Mouse (Mus musculus) T-helper 17 cell (primary cell): ENCODE results near the gene Hist1h1b.

Experiments
- in situ Hi-C, 2 experiments: fragments of 300-600 bp; cut with MboI, MseI; formaldehyde crosslinking; loops; 1 replicate in 1 of 2; 2 replicates in 1 of 2; pipeline ENCODE4 v1.15.1; 2025; ENCODE audit warnings: high pct_unique_total_duplicates in 2 of 2

Hist1h1b gene

GRCm38 (mm10) chr13:21779767-21780731 lies at the start of gene Hist1h1b:
Hist1h1b (minus strand) TSS chr13:21780625.
- in situ Hi-C loops = loop anchor here (25.0 kb wide), 1 partner anchor 1982 kb away; the partner anchor contains the start of genes Hist1h1a (in 2 of the 2), Hist1h2ab (in 2 of the 2), Hist1h3a (in 2 of the 2) and Hist1h3b (in 2 of the 2)

DNA sequence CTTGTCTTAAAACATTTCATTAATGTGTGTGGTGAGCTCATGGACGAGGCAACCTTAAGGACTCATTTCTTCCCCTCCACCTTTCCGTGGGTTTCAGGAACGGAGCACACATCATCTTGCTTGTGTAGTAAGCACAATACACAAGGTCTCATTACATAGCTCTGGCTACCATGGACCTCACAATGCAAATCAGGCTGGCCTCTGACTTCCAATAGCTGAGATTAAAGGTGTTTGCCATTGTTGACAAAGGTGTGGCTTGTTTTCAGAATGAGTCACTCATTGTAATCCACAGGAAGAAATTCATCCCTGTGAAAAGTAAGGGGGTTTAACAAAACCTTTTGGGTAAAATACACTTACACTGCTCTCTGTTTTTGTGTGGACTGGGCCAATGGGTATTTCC lies 48.1 kb upstream of the Hist1h1b start:
- in situ Hi-C loops = loop anchor here in 1 of 2 experiments (10.0 kb wide), 1 partner anchor 206 kb away; the partner anchor contains the start of genes Hist1h2ah and Hist1h2bk

DNA sequence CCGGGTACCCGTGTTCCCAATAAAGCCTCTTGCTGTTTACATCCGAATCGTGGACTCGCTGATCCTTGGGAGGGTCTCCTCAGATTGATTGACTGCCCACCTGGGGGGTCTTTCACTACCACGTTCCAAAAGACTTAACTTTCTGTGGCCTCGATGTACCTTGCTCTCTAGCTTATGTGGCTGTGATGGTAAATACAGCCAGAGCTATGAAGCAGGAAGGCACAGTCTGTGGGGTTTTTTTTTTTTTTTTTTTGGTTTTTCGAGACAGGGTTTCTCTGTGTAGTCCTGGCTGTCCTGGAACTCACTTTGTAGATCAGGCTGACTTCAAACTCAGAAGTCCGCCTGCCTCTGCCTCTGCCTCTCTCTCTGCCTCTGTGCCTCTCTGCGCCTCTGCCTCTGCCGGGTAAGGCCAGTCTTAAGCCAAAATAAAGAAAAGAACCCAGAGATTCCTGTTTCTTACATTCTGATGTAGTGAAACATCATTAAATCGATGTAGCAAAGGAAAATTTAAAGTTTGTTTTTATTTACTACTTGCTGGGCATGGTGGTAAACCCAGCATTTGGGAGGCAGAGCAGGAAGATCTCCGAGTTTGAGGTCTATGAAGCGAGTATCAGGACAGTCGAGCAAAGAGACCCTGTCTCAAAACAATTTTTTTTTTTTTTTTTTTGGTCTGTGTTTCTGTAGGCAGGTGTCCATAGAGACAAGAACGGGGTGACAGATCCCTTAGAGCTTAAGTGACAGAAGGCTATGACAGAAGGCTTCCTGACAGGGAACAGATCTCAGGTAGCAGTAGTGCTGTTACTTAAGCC lies 39.9 kb upstream of the Hist1h1b start:
- in situ Hi-C loops = loop anchor here (5.0 to 25.0 kb wide), 3 partner anchors 212 to 1742 kb away; partner anchors contain the start of genes Hist1h1d (in 1 of the 2), Hist1h2ad (in 1 of the 2), Hist1h2ae (in 1 of the 2) and Hist1h2ah (in 1 of the 2)

- in situ Hi-C loops = loop anchor here in 1 of 2 experiments (25.0 kb wide), 1 partner anchor 1750 kb away; the partner anchor contains the start of genes Hist1h1d, Hist1h2ad, Hist1h2ae and Hist1h2bf
Measured at GRCm38 (mm10) chr13:21812092-21812491, 31.7 kb upstream of the Hist1h1b start.

DNA sequence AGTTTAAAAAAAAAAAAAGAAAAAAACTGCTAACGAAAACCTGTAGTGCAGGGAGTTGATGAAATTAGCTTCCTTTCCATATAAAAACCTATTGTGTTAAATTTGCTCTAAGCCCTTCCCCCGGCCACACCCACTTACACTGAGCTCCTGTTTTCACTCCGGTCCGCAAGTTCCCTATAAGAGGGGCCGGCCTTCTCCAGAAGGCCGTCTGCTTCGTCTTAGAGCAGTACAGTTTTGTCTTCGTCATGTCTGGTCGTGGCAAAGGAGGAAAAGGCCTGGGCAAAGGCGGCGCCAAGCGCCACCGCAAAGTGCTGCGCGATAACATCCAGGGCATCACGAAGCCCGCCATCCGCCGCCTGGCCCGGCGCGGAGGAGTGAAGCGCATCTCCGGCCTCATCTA lies 31.1 kb upstream of the Hist1h1b start, which contains the start of gene Hist1h4m:
Gene Hist1h4m, plus strand, starts transcription at position 208 of the 400 bp plus-strand sequence.
- in situ Hi-C loops = loop anchor here in 1 of 2 experiments (25.0 kb wide), 1 partner anchor 1751 kb away; the partner anchor contains the start of genes Hist1h1d, Hist1h2ad, Hist1h2ae and Hist1h2bf

DNA sequence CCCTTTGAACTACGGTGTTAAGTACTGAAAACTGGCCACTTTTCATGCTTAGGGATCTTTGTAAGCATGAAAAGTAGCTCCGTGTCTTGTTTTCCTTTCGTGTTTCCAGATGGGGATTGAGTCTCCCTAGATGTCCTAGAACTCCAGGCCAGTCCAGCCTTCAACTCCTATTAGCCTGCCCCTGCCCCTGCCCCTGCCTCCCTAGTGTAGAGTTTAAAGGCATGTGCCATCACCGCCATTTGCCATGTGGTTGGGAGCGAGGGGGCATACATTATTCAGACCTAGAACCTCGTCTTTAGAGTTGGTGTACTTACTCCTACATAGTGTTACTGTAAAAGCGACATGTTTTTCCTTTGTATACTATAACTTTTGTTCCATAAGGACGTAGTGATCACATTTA lies 30.6 kb upstream of the Hist1h1b start:
- in situ Hi-C loops = loop anchor here in 1 of 2 experiments (25.0 kb wide), 1 partner anchor 1751 kb away; the partner anchor contains the start of genes Hist1h1d, Hist1h2ad, Hist1h2ae and Hist1h2bf

- in situ Hi-C loops = loop anchor here in 1 of 2 experiments (25.0 kb wide), 1 partner anchor 1752 kb away; the partner anchor contains the start of genes Hist1h1d, Hist1h2ad, Hist1h2ae and Hist1h2bf
Measured at GRCm38 (mm10) chr13:21810073-21810472, 29.6 kb upstream of the Hist1h1b start, which contains the start of the genes Hist1h2bq and Hist1h2ao. Hist1h2bq (minus strand) TSS chr13:21810197. Hist1h2ao (plus strand) TSS chr13:21810465.

GRCm38 (mm10) chr13:21803058-21803457 lies 22.6 kb upstream of the Hist1h1b start:
- in situ Hi-C loops = loop anchor here (5.0 to 25.0 kb wide), 2 partner anchors 49 to 1759 kb away; partner anchors contain the start of genes Hist1h1d (in 1 of the 2), Hist1h2ad (in 1 of the 2), Hist1h2ae (in 1 of the 2) and Hist1h2bf (in 1 of the 2)

- in situ Hi-C loops = loop anchor here (5.0 to 25.0 kb wide), 2 partner anchors 50 to 1965 kb away; partner anchors contain the start of genes Hist1h1a (in 2 of the 2), Hist1h2ab (in 2 of the 2), Hist1h3a (in 2 of the 2) and Hist1h3b (in 2 of the 2)
Measured at GRCm38 (mm10) chr13:21797163-21797562, 16.7 kb upstream of the Hist1h1b start.

DNA sequence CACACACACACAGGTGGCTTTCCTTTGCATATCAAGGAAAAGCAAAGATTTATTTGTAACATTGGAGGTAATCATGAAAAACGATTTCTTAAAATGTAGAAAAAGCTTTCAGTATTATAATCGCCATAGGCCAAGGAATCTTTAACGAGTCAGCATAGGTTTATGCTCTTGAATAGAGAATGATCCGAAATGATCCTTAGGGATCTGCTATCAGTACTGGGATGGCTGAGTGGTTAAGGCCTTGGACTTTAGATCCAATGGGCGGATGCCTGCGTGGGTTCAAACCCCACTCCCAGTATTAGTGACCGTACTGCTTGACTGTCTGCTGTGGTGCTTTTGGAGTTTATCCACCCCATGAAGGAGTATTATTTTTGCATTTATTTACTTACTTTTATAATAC lies 15.2 kb upstream of the Hist1h1b start:
- in situ Hi-C loops = loop anchor here (5.0 to 25.0 kb wide), 2 partner anchors 52 to 1967 kb away; partner anchors contain the start of genes Hist1h1a (in 2 of the 2), Hist1h2ab (in 2 of the 2), Hist1h3a (in 2 of the 2) and Hist1h3b (in 2 of the 2)

- in situ Hi-C loops = loop anchor here (5.0 to 25.0 kb wide), 3 partner anchors 38 to 1972 kb away; partner anchors contain the start of genes Hist1h1a (in 2 of the 2), Hist1h2ab (in 2 of the 2), Hist1h2ak (in 2 of the 2) and Hist1h2bn (in 2 of the 2)
Measured at GRCm38 (mm10) chr13:21790601-21791283, 10.3 kb upstream of the Hist1h1b start.

DNA sequence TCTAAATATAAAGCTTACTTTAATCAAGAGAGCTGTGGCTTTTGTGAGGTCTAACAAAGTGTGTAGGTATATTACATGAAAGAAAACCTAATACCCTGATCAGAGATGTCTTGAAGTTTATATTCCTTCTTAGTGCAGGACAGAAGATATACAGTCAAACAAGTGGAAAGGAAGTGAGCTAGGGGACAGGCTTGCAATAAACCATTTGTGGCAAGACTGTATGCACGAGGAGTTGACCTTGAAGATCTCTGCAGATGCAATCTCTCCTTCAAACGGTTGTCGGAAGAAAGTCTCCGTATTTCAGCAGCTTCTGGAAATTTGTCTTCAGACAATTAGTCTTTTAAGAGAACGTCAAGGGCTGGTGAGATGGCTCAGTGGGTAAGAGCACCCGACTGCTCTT lies 9.5 kb upstream of the Hist1h1b start:
- in situ Hi-C loops = loop anchor here (5.0 to 25.0 kb wide), 5 partner anchors 38 to 1972 kb away; partner anchors contain the start of genes Hist1h1a (in 2 of the 2), Hist1h2ab (in 2 of the 2), Hist1h2ak (in 2 of the 2) and Hist1h2bn (in 2 of the 2)

DNA sequence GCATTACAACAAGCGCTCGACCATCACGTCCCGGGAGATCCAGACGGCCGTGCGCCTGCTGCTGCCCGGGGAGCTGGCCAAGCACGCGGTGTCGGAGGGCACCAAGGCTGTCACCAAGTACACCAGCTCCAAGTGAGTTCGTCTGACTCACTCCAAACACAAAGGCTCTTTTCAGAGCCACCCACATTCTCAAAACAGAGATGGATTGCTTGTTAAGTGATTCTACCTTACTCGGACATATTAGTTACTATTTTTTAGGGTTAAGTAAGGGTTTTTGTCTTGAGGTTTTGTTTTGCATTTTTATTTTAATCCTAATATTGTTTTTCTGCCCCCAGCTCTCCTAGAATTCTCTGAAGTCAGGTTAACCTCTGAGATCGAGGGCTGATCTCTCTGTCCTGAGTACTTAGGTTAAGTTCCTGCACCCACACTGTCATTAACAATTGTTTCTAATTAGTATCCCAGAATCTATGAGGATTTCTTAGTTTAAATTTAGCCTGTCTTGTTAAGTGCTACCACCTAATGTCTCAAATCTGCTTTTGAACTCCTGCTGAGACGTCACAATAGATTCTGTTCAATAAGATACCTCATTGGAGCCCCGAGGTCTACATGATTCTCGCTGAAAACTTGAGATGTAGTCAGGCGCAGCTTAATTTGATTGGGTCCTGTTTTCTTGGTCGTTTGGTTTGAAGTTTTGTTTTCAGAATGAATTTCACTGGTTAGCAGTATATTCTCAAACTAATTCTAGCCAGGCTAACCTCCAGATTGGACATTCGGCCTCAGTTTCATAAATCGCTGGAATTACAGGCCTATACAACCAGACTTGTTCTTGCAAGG lies 7.6 kb upstream of the Hist1h1b start:
- in situ Hi-C loops = loop anchor here (5.0 to 25.0 kb wide), 3 partner anchors 71 to 1974 kb away; partner anchors contain the start of genes Hist1h1a (in 2 of the 2), Hist1h2ab (in 2 of the 2), Hist1h3a (in 2 of the 2) and Hist1h3b (in 2 of the 2)

- in situ Hi-C loops = loop anchor here (5.0 to 25.0 kb wide), 3 partner anchors 70 to 1975 kb away; partner anchors contain the start of genes Hist1h1a (in 2 of the 2), Hist1h2ab (in 2 of the 2), Hist1h3a (in 2 of the 2) and Hist1h3b (in 2 of the 2)
Measured at GRCm38 (mm10) chr13:21786899-21787629, 6.6 kb upstream of the Hist1h1b start, which contains the start of the genes Hist1h2an and Hist1h2bp. Hist1h2an (minus strand) TSS chr13:21787218. Hist1h2bp (plus strand) TSS chr13:21787461.

DNA sequence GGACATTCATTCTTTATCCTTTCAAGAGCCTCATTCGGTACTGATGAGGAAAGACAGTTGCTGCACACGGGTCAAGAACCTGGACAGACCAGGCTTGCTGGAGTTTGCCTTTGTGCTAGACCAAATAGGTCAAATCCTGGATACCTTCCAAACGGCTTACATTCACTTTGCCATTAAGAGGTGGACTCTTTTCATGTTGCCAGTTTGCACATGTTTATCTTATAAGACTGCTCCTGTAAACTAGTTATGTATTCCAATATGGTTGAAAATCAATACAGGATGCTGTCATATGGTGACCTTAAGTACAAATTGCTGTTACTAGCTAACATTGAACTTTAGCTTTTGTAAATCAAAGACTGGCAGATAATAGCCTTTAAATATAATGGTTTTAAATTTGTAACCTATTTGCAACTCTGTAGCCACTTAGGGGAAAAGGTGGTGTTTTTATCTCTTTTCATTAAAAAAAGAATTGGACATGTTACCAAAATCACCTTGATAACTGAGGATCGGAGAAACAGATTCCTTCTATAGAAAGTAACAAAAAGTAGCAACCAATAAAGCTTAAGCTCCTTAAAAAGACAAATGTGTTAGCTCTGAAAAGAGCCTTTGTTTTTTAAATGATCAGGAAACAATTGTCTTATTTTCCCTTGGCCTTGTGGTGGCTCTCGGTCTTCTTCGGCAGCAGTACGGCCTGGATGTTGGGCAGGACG lies 5.9 kb upstream of the Hist1h1b start:
- in situ Hi-C loops = loop anchor here (5.0 to 25.0 kb wide), 3 partner anchors 69 to 1976 kb away; partner anchors contain the start of genes Hist1h1a (in 2 of the 2), Hist1h2ab (in 2 of the 2), Hist1h3a (in 2 of the 2) and Hist1h3b (in 2 of the 2)

GRCm38 (mm10) chr13:21784311-21784710 lies 3.9 kb upstream of the Hist1h1b start:
- in situ Hi-C loops = loop anchor here (25.0 kb wide), 1 partner anchor 1978 kb away; the partner anchor contains the start of genes Hist1h1a (in 2 of the 2), Hist1h2ab (in 2 of the 2), Hist1h3a (in 2 of the 2) and Hist1h3b (in 2 of the 2)
